In genomic region chr5:67426478-67427442, GRCm38 (mm10) we compare ENCODE assay signal across 8 mouse cellular contexts. TPM values are rescaled to one million over a fixed set of nuclear protein-coding genes. Genes with fewer than 3 reads are reported as not detected.
DNase-seq lines count a peak whose midpoint lies in the region; ATAC-seq and TF ChIP-seq lines count a peak whose summit lies in the region.

No protein-coding gene starts in this region.

- no peak for TF ChIP-seq CTCF in thymus, adult 2 months (IDR thresholded peaks at IDR 0.05; ENCODE audit: borderline replicate concordance, control insufficient read depth, extremely low read depth, insufficient read depth, low read length, poor library complexity)

- H3K27ac ChIP-seq in thymus, adult 2 months (ENCODE audit: control insufficient read depth, insufficient read depth, low read length), result no peak overlapping the region
- H3K27ac ChIP-seq in heart, embryonic 16.5 days (ENCODE audit: low read length), result peak overlapping the region; percentile 84
- no peak overlapping the region for H3K27ac ChIP-seq in limb, embryonic 15.5 days
- H3K27ac ChIP-seq in neural tube, embryonic 11.5 days (ENCODE audit: low read depth, low read length), result peak overlapping the region; percentile 44; the same call in 1 of the 2 replicates

- peaks cover 18% of the 10 kb centered on the region for H3K27me3 ChIP-seq in thymus, adult 2 months (ENCODE audit: control insufficient read depth, insufficient read depth, low read length)
- H3K27me3 ChIP-seq in heart, embryonic 16.5 days (ENCODE audit: control insufficient read depth, insufficient read depth, low read length), result peaks cover 2% of the 10 kb centered on the region; the same call in 1 of the 2 replicates
- H3K27me3 ChIP-seq in limb, embryonic 15.5 days, result peaks cover 36% of the 10 kb centered on the region
- peaks cover 12% of the 10 kb centered on the region for H3K27me3 ChIP-seq in neural tube, embryonic 11.5 days (ENCODE audit: control insufficient read depth, insufficient read depth, low read length)

- H3K9me3 ChIP-seq in heart, embryonic 16.5 days (replicated peaks; ENCODE audit: control insufficient read depth, low read length), result no peaks in the 10 kb centered on the region
- H3K9me3 ChIP-seq in limb, embryonic 15.5 days, result no peaks in the 10 kb centered on the region
- H3K9me3 ChIP-seq in neural tube, embryonic 11.5 days (ENCODE audit: control insufficient read depth, low read length), result no peaks in the 10 kb centered on the region

- peak overlapping the region; percentile 86 for H3K9ac ChIP-seq in heart, embryonic 16.5 days (ENCODE audit: low read length)
- H3K9ac ChIP-seq in limb, embryonic 15.5 days, result peak overlapping the region; percentile 51
- peak overlapping the region; percentile 73 for H3K9ac ChIP-seq in neural tube, embryonic 11.5 days (ENCODE audit: low read length)

- H3K36me3 ChIP-seq in thymus, adult 2 months (ENCODE audit: control insufficient read depth, insufficient read depth, low read length), result no peaks in the 10 kb centered on the region
- H3K36me3 ChIP-seq in heart, embryonic 16.5 days (ENCODE audit: control insufficient read depth, insufficient read depth), result no peaks in the 10 kb centered on the region
- no peaks in the 10 kb centered on the region for H3K36me3 ChIP-seq in limb, embryonic 15.5 days
- no peaks in the 10 kb centered on the region for H3K36me3 ChIP-seq in neural tube, embryonic 11.5 days (ENCODE audit: control insufficient read depth, insufficient read depth, low read length)

- TF ChIP-seq POLR2A in thymus, adult 2 months (IDR thresholded peaks at IDR 0.05; ENCODE audit: control insufficient read depth, extremely low read depth, insufficient read depth, low read length, poor library complexity), result no peak

- DNase-seq in cerebellum, adult 8-10 months, result no peak
- no peak for DNase-seq in thymus, adult 2 months
- DNase-seq in thymus, adult 18-20 months, result no peak
- peak; percentile 28 for DNase-seq in neural tube, embryonic 11.5 days (ENCODE audit: low spot score)
- DNase-seq in urinary bladder, postnatal 10 days (ENCODE audit: low spot score), result no peak

- peak overlapping the region; percentile 59 for H3K4me3 ChIP-seq in thymus, adult 2 months (ENCODE audit: control insufficient read depth, insufficient read depth, low read length)
- H3K4me3 ChIP-seq in heart, embryonic 16.5 days (ENCODE audit: low read length), result peak overlapping the region; percentile 79
- peak overlapping the region; percentile 74 for H3K4me3 ChIP-seq in limb, embryonic 15.5 days
- peak overlapping the region; percentile 69 for H3K4me3 ChIP-seq in neural tube, embryonic 11.5 days (ENCODE audit: low read depth, low read length)

- 10% methylated on average over 113 of the region's 121 CpGs for whole genome bisulfite sequencing in thymus, adult 2 months
- 2% methylated on average over 101 of the region's 121 CpGs for WGBS in heart, embryonic 16.5 days
- WGBS in limb, embryonic 15.5 days, result 1% methylated on average over 98 of the region's 121 CpGs
- 2% methylated on average over 36 of the region's 121 CpGs for WGBS in neural tube, embryonic 11.5 days

- ATAC-seq in cerebellum, adult (ENCODE audit: insufficient number of reproducible peaks, low FRiP score, low TSS enrichment), result peak; percentile 19; the same call in 1 of the 2 replicates
- ATAC-seq in heart, embryonic 16.5 days (replicated peaks; ENCODE audit: extremely low read depth, insufficient read depth, low FRiP score), result peak; percentile 39
- peak; percentile 59; the same call in 1 of the 2 replicates for ATAC-seq in limb, embryonic 15.5 days (ENCODE audit: insufficient number of reproducible peaks, low FRiP score, low TSS enrichment, low read depth)
- peak; percentile 36 for ATAC-seq in neural tube, embryonic 11.5 days (ENCODE audit: insufficient read depth, low FRiP score, low TSS enrichment)

- H3K4me2 ChIP-seq in heart, embryonic 16.5 days (ENCODE audit: low read depth, low read length), result peak overlapping the region; percentile 80
- peak overlapping the region; percentile 91 for H3K4me2 ChIP-seq in limb, embryonic 15.5 days
- peak overlapping the region; percentile 78 for H3K4me2 ChIP-seq in neural tube, embryonic 11.5 days (ENCODE audit: low read depth)

- peaks cover 6% of the 10 kb centered on the region; the same call in 1 of the 2 replicates for H3K4me1 ChIP-seq in thymus, adult 2 months (replicated peaks; ENCODE audit: control insufficient read depth, insufficient read depth, low read length)
- H3K4me1 ChIP-seq in heart, embryonic 16.5 days (ENCODE audit: control insufficient read depth, insufficient read depth, low read length), result peaks cover 15% of the 10 kb centered on the region
- H3K4me1 ChIP-seq in limb, embryonic 15.5 days, result peaks cover 16% of the 10 kb centered on the region
- H3K4me1 ChIP-seq in neural tube, embryonic 11.5 days (ENCODE audit: control insufficient read depth, insufficient read depth, low read length), result peaks cover 6% of the 10 kb centered on the region; the same call in 1 of the 2 replicates

RNA-seq across cellular contexts. Expression of gene Bend4, which starts 1.4 kb away (rescaled TPM):
- polyA plus RNA-seq in thymus, adult 2 months (2012; rRNA removed), result 0.75 and 0.89 TPM in 2 replicates
- 12.3 and 12.7 TPM in 2 replicates for polyA plus RNA-seq in heart, embryonic 16.5 days (2015; fragmentation: Nextera tagmentation; extraction: Ambion mirVana)
- 3.0 and 3.4 TPM in 2 replicates for polyA plus RNA-seq in limb, embryonic 15.5 days (2015; fragmentation: Nextera tagmentation; extraction: Ambion mirVana)
- polyA plus RNA-seq in neural tube, embryonic 11.5 days (2014; fragmentation: Nextera tagmentation; extraction: Ambion mirVana), result 10.0 and 10.8 TPM in 2 replicates

Comparison
In these comparisons a context has a peak if more than half of its experiments do, and no peak if none do; other contexts are left out.
1. H3K27ac ChIP-seq: peak in heart, embryonic 16.5 days (single experiment) and neural tube, embryonic 11.5 days (single experiment); none in thymus, adult 2 months (single experiment) and limb, embryonic 15.5 days (single experiment).
2. Peak in every context shown above with its lines, with median percentiles within 50 percentile points of each other: ATAC-seq, H3K4me3 ChIP-seq, H3K4me2 ChIP-seq and H3K9ac ChIP-seq.